Mouse (Mus musculus) yolk sac, embryonic 10.5 days (tissue): ENCODE results near the gene Sertad4.

Experiments used
- DNase-seq: peaks from one replicate; pipeline ENCODE4 v3.0.0-alpha.2; 2017; ENCODE audit warnings: low spot score

Gene Sertad4

GRCm38 (mm10) chr1:192855474-192856230 lies at the start of gene Sertad4:
Gene Sertad4, minus strand, starts transcription at chr1:192855756.
- peak; percentile 68 for DNase-seq

DNA sequence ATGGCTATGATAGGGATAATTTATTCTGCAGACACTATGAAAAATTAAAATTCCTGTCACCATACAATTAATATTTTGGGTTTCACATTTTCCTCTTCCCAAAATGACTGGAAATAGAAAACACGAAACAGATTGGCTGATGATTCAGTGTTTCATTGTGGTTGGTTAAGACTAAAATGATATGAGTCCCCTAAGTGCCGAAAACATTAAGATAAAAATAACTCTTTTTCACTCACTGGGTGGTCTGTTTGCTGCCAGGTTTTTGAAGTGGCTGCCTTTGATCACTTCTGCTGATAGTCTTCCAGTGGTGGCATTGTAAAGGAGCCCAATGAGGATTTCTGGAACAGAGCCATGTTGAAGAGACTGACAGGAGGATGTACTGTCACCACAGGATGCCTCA lies 46.0 kb upstream of the Sertad4 start:
- no peak for DNase-seq

DNA sequence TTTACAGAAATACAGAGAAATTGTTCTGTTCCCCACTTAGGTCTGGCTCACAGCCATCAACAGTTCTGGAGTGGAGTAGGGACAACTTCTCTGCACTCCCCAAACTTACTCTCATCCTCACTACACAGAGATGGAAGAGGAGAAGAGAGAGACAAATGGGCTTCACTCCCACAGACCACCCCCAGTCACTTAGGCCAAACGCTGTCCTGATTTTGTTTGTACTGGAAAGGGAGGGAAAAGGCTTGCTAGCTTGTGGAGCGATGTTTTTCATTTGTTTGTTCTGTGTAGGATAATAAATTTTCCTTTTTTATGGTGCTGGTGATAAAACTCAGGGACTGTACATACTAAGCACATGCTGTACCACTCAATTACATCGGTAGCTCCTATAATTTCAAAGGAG lies 45.4 kb upstream of the Sertad4 start:
- DNase-seq, result no peak

- DNase-seq, result no peak
These were observed 43.2 kb upstream of the Sertad4 start for GRCm38 (mm10) chr1:192898742-192899141.

GRCm38 (mm10) chr1:192897218-192897617 lies 41.7 kb upstream of the Sertad4 start:
- DNase-seq, result no peak

DNA sequence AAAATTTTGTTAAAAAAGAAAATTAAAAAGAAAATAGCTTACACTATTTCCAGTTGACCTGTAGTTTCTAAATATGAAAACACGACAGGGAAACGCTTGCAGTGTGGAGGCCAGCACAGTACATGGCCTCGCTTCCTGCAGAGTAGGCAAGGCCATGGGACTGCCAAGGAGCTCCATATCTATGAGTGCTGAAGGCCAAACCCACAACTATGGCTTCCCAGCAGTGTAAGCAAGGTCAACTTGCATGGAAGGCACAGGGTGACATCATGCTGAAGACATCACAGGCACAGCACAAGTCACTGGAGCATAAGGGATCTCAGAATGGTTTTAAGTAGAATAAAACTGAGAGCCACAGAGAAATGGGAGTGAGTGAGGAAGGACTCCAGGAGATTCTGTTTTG lies 40.5 kb upstream of the Sertad4 start:
- no peak for DNase-seq

- no peak for DNase-seq
These were observed 35.2 kb upstream of the Sertad4 start for GRCm38 (mm10) chr1:192890716-192891115.

GRCm38 (mm10) chr1:192882617-192883295 lies 27.2 kb upstream of the Sertad4 start:
- no peak for DNase-seq

- no peak for DNase-seq
These were observed 24.6 kb upstream of the Sertad4 start for GRCm38 (mm10) chr1:192880130-192880529.

- DNase-seq, result no peak
These were observed 23.6 kb upstream of the Sertad4 start for GRCm38 (mm10) chr1:192879086-192879580.

DNA sequence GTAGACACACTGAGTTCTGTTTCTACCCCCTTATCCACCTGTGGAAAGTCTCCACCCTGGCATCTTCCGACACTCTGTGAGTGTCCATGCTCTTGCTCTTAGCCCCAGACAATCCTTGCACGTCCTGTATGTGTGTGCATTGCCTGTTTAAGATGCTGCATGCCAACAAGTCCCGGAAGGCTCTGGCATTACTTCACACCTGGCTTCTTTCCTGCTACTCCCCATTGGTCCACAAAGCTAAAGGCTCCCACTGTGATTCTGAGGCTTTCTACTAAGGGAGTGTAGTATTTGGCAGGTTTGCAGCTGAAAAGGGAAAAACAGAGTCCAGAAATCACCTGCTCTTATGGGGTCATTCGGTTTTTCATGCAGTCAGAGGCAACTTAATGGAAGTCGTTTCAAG lies 17.3 kb upstream of the Sertad4 start:
- no peak for DNase-seq

DNA sequence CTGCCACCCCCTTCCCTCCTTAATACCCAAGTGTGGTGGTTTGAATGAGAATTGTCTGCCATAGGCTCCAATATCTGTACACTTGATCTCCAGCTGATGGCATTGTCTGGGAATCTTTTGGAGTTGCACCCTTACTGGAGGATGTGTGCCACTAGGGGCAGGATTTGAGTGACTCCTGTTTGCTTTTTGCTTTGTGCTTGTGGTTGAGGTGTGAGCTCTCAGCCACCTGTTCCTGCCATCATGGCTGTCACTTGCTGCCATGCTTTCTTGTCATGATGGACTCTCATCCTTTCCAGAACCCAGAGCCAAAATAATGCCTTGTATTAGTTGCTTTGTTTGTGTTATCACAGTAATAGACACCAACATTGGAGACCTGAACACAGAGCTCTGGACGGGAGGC lies 14.2 kb upstream of the Sertad4 start:
- no peak for DNase-seq

DNA sequence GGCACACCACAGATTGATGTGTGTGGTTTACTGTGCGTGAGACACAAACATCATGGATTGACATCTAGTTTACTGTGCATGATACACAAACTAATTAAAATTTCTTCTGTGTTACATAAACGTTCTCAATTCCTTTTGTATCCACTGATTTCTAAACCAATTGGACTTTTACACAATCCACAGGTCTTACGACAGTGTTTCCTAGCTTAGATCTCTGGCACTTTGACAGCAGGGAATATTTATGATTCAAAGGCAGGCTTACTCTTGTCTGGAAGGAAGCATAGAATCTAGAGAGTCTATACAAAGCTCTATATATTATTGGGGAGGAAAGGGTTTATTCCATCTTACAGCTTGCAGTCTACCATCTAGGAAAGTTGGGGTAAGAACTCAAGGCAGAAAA lies 8.9 kb upstream of the Sertad4 start:
- DNase-seq, result no peak

DNA sequence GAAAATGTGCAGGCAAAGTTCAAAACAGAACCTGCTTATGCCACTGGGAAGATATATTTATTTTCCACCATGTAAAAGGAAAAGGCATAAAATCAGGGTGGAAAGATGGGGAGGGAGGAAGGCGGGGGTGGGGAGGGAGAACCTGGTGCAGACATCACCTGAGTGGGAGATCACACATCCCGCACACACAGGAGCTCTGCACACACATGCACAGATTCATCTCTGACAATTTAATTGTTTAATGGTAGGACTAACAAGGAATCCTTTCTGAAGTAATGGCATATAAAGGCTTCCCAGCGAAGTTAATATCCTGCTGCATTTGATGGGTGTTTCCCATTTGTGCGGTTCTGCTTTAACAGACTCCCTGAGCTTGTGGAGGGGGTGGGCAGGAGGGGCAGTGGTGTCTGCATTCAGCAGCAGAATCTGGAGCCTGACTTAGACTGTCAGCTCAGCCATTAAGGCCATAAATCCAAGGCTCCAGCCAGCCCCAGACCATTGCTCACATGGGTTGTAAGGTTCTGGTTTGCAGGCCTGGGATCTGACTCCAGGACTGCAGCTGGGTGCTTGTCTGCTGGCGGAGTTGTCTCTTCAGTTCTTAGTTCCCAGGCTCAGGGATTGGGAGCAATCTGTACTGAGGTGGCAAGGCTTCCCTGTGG lies 5.9 kb upstream of the Sertad4 start:
- DNase-seq, result peak; percentile 64

DNA sequence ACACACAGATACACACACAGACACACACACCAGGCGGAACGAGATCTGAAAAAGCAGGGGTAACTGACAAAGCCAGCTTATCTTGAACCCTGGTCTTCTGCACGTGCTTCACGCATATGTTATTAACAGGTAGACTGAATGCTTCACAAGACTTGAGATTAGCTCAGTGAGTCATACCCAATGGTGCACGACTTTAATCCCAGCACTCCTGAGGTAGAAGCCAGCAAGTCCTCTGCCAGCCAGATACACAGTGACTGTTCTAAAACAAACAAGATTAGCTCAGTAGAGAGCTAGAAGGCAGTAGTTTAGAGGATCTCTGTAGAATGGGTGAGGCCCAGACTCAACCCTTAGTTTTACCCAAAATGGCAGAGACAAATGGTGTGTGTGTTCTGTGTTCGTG lies 4.7 kb upstream of the Sertad4 start:
- DNase-seq, result no peak

- DNase-seq, result no peak
These were observed 2.0 kb upstream of the Sertad4 start for GRCm38 (mm10) chr1:192857582-192857981.

DNA sequence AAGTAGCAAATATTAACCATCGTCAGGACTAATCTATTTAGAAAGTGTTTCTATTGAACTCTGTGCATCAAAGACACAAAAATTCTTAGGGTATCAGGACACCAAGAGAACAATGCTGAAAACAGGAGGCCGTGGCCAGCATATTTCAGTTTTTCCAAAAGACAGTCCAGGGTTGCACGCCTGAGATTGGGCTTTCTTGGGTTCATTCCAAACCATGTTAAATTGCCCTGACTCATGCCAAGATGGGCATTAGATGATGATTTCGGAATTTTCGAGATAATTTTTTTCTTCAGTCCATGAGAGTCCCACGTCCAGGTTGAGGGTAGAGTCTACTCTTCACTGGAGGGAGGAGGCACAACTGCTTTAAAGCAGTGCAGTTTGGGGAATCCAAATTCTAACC lies 1.4 kb upstream of the Sertad4 start:
- no peak for DNase-seq

- no peak for DNase-seq
These were observed 855 bp upstream of the Sertad4 start for GRCm38 (mm10) chr1:192856411-192856810.

GRCm38 (mm10) chr1:192854819-192855271 lies 711 bp downstream of the Sertad4 start:
- DNase-seq, result peak; percentile 54

DNA sequence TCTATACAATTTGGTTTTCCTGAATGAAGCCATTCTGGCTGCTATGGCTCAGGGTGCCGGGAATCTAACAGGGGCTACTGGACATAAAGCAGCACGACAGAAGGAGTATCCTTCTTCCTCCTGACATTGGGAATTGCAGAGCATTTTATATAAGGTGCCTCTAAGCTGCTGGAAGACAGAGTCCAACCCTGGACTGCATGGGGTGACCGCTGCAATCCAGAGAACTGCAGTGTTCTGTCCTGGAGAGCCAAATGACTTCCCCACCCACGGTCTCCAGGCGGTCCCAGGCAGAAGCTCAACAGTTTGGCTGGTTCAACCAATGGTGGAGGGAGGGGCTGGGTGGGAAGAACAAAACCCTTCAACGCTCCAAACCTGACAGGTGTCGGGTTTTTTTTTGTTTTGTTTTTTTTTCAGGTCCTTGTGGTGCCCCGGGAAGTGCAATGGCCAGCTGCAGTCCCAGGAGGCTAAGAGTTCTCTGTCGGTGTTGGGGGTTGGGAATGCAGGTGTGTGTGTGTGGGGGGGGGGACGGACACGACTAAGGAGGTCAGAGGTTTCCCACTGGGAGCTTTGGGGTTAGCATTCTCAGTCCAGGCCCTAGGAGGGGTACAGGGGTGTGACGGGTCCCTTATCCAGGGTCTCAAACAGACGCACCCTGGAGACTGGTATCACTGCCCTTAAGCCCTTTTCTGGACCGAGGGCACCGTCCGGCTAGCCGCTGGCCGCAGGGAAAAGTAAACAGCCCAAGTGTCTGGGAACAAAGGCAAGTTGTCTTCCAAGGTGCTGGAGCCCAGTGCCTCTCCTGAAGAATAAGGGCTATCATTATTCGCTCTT lies 1.4 kb downstream of the Sertad4 start:
- DNase-seq, result no peak

DNA sequence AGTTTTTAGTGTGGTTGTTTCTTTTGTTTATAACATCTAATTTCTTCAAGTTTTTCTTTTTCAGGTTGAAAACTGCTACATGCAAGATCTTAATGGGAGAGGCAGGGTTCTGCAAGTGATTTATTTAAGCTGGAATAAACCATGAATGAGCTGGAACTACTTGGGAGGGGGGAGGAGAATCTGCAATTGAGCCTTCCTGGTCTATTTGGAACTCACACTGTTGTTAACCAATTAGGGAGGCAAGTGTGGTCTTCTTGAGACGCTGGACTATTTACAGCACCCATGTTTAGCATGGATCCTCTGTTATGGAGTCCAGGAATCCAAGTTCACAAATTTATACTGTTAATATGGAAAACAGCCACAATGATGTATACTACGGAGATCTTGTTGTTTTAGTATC lies 2.1 kb downstream of the Sertad4 start:
- no peak for DNase-seq

GRCm38 (mm10) chr1:192852047-192852446 lies 3.5 kb downstream of the Sertad4 start:
- DNase-seq, result no peak
